Mouse (Mus musculus) stomach, embryonic 14.5 days (tissue): ENCODE measurements at regions not wholly inside any gene's neighbourhood (a gene's known extent, or its start where the extent isn't known, plus 50 kb on each side); places are given as distances from the start of the nearest gene placed in this dataset.

ENCODE experiments used
- ATAC-seq: fragments of 200-750 bp; cut with Nextera tagmentation; 2 replicates; pipeline ENCODE4 v1.8.0; 2017; ENCODE audit warnings: low read depth, moderate TSS enrichment; ENCODE audit not compliant: insufficient number of reproducible peaks, insufficient read depth, low FRiP score
- H3K27ac ChIP-seq: fragments of 300-500 bp; sonication (generic); 2 replicates; pipeline ENCODE4 v1.5.1; 2014; ENCODE audit warnings: mild to moderate bottlenecking, low read length, moderate library complexity, mixed read lengths
- H3K27me3 ChIP-seq: fragments of 300-500 bp; sonication (generic); 2 replicates; pipeline ENCODE4 v1.6.1; 2014; ENCODE audit warnings: low read length, control low read depth, mixed read lengths; ENCODE audit not compliant: control insufficient read depth, insufficient read depth
- H3K36me3 ChIP-seq: fragments of 300-500 bp; sonication (generic); 2 replicates; pipeline ENCODE4 v1.6.1; 2014; ENCODE audit warnings: mild to moderate bottlenecking, control low read depth, low read length, moderate library complexity, mixed read lengths; ENCODE audit not compliant: control insufficient read depth, insufficient read depth
- H3K4me1 ChIP-seq: fragments of 300-500 bp; sonication (generic); 2 replicates; pipeline ENCODE4 v1.6.1; 2014; ENCODE audit warnings: low read length, control low read depth, mixed read lengths; ENCODE audit not compliant: control insufficient read depth, insufficient read depth
- H3K4me2 ChIP-seq: fragments of 300-500 bp; sonication (generic); replicated peaks from 2 replicates; pipeline ENCODE4 v1.6.1; 2014; ENCODE audit warnings: low read depth, low read length, control low read depth
- H3K4me3 ChIP-seq: fragments of 300-500 bp; sonication (generic); 2 replicates; pipeline ENCODE4 v1.5.1; 2014; ENCODE audit warnings: low read depth, low read length, control low read depth
- H3K9ac ChIP-seq: fragments of 300-500 bp; sonication (generic); replicated peaks from 2 replicates; pipeline ENCODE4 v1.6.1; 2014; ENCODE audit warnings: low read depth, mild to moderate bottlenecking, control low read depth, low read length, moderate library complexity, mixed read lengths
- H3K9me3 ChIP-seq: fragments of 300-500 bp; sonication (generic); 2 replicates; pipeline ENCODE4 v1.6.1; 2016; ENCODE audit warnings: low read depth, low read length, control low read depth; ENCODE audit not compliant: control insufficient read depth
- WGBS: fragments of 180-500 bp; shearing (Covaris S2); extraction: QIAGEN DNeasy Blood & Tissue Kit; methylation state at CpG from one replicate; pipeline ENCODE4 v1.1.7; 2014; 5-methylcytosine and 5-hydroxymethylcytosine counted together

DNA sequence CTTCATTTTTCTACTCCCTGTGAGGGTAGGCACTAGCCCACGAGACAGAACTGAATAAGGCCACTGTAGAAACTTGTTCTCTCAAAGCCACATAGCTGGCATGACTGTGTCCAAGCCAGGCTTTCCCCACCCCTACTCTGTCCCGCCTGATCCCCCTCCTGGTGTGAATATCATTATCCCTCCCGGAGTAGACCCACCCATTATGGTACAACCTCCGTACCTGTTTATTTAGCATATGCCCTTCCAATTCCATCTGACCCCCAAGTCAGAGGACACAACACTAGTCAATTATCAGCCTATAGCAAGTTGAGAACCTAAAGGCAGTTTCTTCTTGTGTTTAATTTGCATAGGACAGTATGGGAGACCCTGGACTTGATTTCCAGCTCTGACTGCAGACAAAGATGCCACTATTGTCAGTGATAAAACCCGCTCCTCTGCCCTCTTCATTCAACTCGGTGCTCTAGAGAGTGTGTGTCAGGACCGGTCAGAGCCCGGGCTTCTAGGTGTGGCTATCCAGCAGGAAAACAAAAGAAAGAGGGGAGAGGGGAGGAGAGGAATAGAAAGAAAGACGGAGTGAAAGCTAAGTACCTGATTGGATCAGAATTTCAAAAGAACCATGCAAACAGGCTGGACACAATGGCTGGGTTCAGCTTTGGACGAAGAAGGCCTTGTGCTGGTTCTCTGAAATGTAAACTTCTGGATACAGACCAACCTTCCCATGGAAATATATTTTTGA lies 115.1 kb upstream of the Med13l start:
- no peaks in the 10 kb centered on the region for H3K27me3 ChIP-seq
- H3K36me3 ChIP-seq = no peaks in the 10 kb centered on the region
- H3K4me2 ChIP-seq = no peak overlapping the region
- H3K9me3 ChIP-seq = no peaks in the 10 kb centered on the region
- no peak for ATAC-seq
- H3K9ac ChIP-seq = no peak overlapping the region
- WGBS = 40% methylated on average over 10 of the region's 10 CpGs
- no peak overlapping the region for H3K4me3 ChIP-seq
- no peak overlapping the region for H3K27ac ChIP-seq
- 0 out of 2 replicates have a peak, but pooled peaks cover 2% of the 10 kb centered on the region for H3K4me1 ChIP-seq

GRCm38 (mm10) chr5:118445988-118446280 lies 114.5 kb upstream of the Med13l start:
- no peak overlapping the region for H3K9ac ChIP-seq
- H3K4me1 ChIP-seq = 0 out of 2 replicates have a peak, but pooled peaks cover 2% of the 10 kb centered on the region
- no peak for ATAC-seq
- H3K27me3 ChIP-seq = no peaks in the 10 kb centered on the region
- H3K4me3 ChIP-seq = no peak overlapping the region
- no peaks in the 10 kb centered on the region for H3K36me3 ChIP-seq
- no peak overlapping the region for H3K27ac ChIP-seq
- no peaks in the 10 kb centered on the region for H3K9me3 ChIP-seq
- WGBS = 71% methylated on average over 1 of the region's 1 CpGs
- no peak overlapping the region for H3K4me2 ChIP-seq

DNA sequence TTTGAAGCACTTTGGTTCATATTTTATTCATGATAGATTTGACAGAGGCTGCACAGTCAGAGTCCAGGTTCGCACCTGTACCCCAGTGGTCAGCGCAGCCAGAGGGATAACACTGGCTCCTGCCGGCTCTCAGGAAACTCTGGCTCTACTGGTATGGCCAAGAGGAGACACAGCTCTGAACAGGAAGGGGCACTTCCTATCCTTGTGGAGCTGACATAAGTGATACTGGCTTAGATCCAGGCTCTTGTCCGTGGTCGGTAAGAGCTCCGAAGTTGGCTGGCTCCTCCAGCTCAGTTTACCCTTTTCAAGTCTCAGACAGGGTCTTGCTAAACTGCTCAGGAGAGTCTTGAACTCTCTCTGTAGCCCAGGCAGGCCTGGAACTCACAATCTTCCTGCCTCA lies 113.6 kb upstream of the Med13l start:
- Histone ChIP-seq H3K9ac (no peak overlapping the region), H3K4me3 (no peak overlapping the region), H3K27ac (no peak overlapping the region), H3K4me2 (no peak overlapping the region), H3K27me3 (no peaks in the 10 kb centered on the region), H3K36me3 (no peaks in the 10 kb centered on the region), H3K9me3 (no peaks in the 10 kb centered on the region), H3K4me1 (0 out of 2 replicates have a peak, but pooled peaks cover 2% of the 10 kb centered on the region)
- ATAC-seq = no peak
- 63% methylated on average over 6 of the region's 6 CpGs for WGBS

DNA sequence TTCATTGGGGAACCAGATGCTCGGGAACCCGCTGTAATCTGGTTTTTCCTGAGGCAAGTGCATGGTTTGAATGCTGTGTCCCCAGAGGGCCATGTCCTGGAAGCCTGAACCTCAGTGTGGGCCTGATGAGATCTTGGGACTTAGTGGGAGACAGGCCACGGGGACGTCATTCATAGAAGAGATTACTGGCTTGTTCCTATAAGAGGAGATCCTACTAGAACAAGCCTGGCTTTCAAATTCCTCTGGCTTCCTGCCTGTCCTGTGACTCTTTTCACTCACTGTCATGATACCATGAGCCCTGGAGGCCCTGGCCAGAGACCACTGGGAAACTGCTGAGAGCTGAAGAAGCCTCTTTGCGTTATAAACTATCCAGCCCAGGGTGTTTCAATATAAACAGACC lies 113.1 kb upstream of the Med13l start:
- H3K9me3 ChIP-seq = no peaks in the 10 kb centered on the region
- no peak overlapping the region for H3K27ac ChIP-seq
- no peak overlapping the region for H3K4me3 ChIP-seq
- H3K27me3 ChIP-seq = no peaks in the 10 kb centered on the region
- H3K36me3 ChIP-seq = no peaks in the 10 kb centered on the region
- WGBS = 81% methylated on average over 5 of the region's 5 CpGs
- 0 out of 2 replicates have a peak, but pooled peaks cover 2% of the 10 kb centered on the region for H3K4me1 ChIP-seq
- no peak for ATAC-seq
- no peak overlapping the region for H3K4me2 ChIP-seq
- no peak overlapping the region for H3K9ac ChIP-seq

- ATAC-seq = no peak
- 0 out of 2 replicates have a peak, but pooled peaks cover 2% of the 10 kb centered on the region for H3K4me1 ChIP-seq
- no peaks in the 10 kb centered on the region for H3K36me3 ChIP-seq
- no peak overlapping the region for H3K27ac ChIP-seq
- no peak overlapping the region for H3K9ac ChIP-seq
- no peaks in the 10 kb centered on the region for H3K27me3 ChIP-seq
- no peak overlapping the region for H3K4me2 ChIP-seq
- 52% methylated on average over 4 of the region's 4 CpGs for WGBS
- no peaks in the 10 kb centered on the region for H3K9me3 ChIP-seq
- no peak overlapping the region for H3K4me3 ChIP-seq
These were observed 111.5 kb upstream of the Med13l start for GRCm38 (mm10) chr5:118448884-118449515.

GRCm38 (mm10) chr5:118449893-118450292 lies 110.6 kb upstream of the Med13l start:
- Histone ChIP-seq H3K9ac (no peak overlapping the region), H3K27me3 (no peaks in the 10 kb centered on the region), H3K9me3 (no peaks in the 10 kb centered on the region), H3K4me3 (no peak overlapping the region), H3K4me1 (0 out of 2 replicates have a peak, but pooled peaks cover 2% of the 10 kb centered on the region), H3K36me3 (no peaks in the 10 kb centered on the region), H3K27ac (no peak overlapping the region), H3K4me2 (no peak overlapping the region)
- WGBS = 80% methylated on average over 4 of the region's 4 CpGs
- no peak for ATAC-seq

GRCm38 (mm10) chr5:118452052-118452451 lies 108.4 kb upstream of the Med13l start:
- no peaks in the 10 kb centered on the region for H3K27me3 ChIP-seq
- H3K36me3 ChIP-seq = no peaks in the 10 kb centered on the region
- no peaks in the 10 kb centered on the region for H3K4me1 ChIP-seq
- no peak overlapping the region for H3K27ac ChIP-seq
- no peak overlapping the region for H3K4me3 ChIP-seq
- H3K4me2 ChIP-seq = no peak overlapping the region
- H3K9ac ChIP-seq = no peak overlapping the region
- 78% methylated on average over 2 of the region's 2 CpGs for WGBS
- no peaks in the 10 kb centered on the region for H3K9me3 ChIP-seq
- no peak for ATAC-seq

DNA sequence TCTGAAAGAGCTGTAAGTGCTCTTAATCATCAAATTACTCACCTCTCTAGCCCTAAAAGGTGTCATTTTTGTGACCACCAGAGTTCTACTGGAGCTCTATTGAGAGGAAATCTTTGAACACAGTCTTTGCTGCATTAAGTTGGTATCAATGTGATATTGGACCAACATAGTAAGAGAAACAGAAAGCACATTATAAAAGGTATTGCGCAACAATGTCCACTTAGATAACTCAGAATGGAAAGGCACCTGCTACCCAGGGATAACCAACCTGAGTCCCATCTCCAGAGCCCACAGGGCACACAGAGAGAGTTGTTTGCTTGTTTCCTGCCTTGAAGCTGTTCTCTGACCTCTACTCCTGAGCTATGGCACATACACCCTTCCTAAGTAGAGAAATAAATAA lies 106.4 kb upstream of the Med13l start:
- Histone ChIP-seq H3K36me3 (no peaks in the 10 kb centered on the region), H3K9me3 (no peaks in the 10 kb centered on the region), H3K9ac (no peak overlapping the region), H3K4me2 (no peak overlapping the region), H3K27me3 (no peaks in the 10 kb centered on the region), H3K4me3 (no peak overlapping the region), H3K27ac (no peak overlapping the region), H3K4me1 (peaks cover 5% of the 10 kb centered on the region; the same call in 1 of the 2 replicates)
- WGBS = 94% methylated on average over 1 of the region's 1 CpGs
- ATAC-seq = no peak
